Mouse (Mus musculus) liver, embryonic 14.5 days (tissue): ENCODE data around the gene Ajuba.

Experiments
- CTCF ChIP-seq: IDR thresholded peaks from 2 replicates; pipeline ENCODE4 v1.5.1; 2016; ENCODE audit warnings: antibody characterized with exemption, low read depth, control low read depth
- EP300 ChIP-seq: IDR thresholded peaks from 2 replicates; pipeline ENCODE4 v1.6.1; 2016; ENCODE audit warnings: antibody characterized with exemption, low read depth

DNA sequence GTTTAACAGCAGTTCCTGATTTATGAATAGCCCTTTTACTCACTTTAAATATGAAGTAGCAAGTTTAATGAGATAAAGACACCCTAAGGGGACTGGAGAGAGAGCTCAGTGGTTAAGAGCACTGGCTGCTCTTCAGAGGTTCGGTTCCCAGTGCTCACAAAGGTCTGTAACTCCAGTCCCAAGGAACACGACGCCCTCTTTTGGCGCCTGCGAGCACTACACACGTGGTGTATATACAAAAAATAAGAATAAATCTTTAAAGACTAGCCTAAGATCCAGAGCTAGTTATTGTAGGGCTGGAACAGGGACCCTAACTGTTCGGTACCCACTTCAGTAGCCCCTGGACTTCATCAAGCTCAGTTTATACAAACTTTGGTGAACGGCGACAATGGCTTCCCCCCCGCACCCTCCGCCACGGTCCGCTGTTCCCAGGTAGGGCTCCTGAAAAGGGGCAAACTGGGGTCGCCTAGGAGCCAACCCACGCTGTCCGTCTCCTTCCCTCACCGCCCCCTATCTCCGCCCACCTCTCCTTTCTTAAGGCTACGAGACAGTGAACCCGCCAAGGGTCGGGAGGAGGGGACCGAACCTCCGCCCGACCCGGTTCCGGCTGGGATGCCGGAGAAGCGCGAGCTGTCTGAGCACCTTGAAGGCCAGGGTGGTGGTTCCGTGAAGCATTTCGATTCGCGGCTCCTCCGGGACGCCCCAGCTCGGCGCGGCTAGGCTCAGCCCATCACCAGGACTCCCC is 40.0 kb upstream of the Ajuba start:
- TF ChIP-seq CTCF (peak; percentile 53), EP300 (no peak)
